Mouse (Mus musculus): Measurements from ENCODE around the gene Ccdc32. TPM values are rescaled to one million over a fixed set of nuclear protein-coding genes. Genes with fewer than 3 reads are reported as not detected.
"Not testable (repeated sequence)": the region's sequence is repeated elsewhere in the genome, so short reads cannot be mapped to it uniquely, and the experiment has no call there.

Ccdc32 gene
- polyA plus RNA-seq, 1 experiment from 2014 or later, result 23.3 TPM

- no peaks in the 10 kb centered on the region for H3K9me3 ChIP-seq (replicated peaks)
- no peak overlapping the region for H3K4me2 ChIP-seq
- ATAC-seq (replicated peaks; ENCODE audit: low FRiP score), result no peak
- H3K4me1 ChIP-seq, result peaks cover 14% of the 10 kb centered on the region
- no peak overlapping the region for H3K27ac ChIP-seq
- no peak overlapping the region for H3K4me3 ChIP-seq (replicated peaks)
- peaks cover 29% of the 10 kb centered on the region for H3K36me3 ChIP-seq
- H3K27me3 ChIP-seq, result no peaks in the 10 kb centered on the region; the same call in 1 of the 2 replicates
- 94% methylated on average over 4 of the region's 4 CpGs for WGBS
- no peak overlapping the region for H3K9ac ChIP-seq
These were observed 2.2 kb downstream of the Ccdc32 start for GRCm38 (mm10) chr2:119026951-119027350.

- 90% methylated on average over 4 of the region's 4 CpGs for WGBS
- ATAC-seq (replicated peaks; ENCODE audit: low FRiP score), result no peak
- no peak overlapping the region for H3K4me3 ChIP-seq (replicated peaks)
These were observed 4.0 kb downstream of the Ccdc32 start for GRCm38 (mm10) chr2:119025239-119025616.

GRCm38 (mm10) chr2:119024536-119025238, 4.5 kb downstream of the Ccdc32 start:
- Histone ChIP-seq H3K27me3 (no peaks in the 10 kb centered on the region), H3K4me1 (peaks cover 14% of the 10 kb centered on the region), H3K4me3 (replicated peaks) (no peak overlapping the region), H3K36me3 (peaks cover 48% of the 10 kb centered on the region), H3K9ac (no peak overlapping the region), H3K4me2 (no peak overlapping the region), H3K9me3 (replicated peaks) (no peaks in the 10 kb centered on the region), H3K27ac (no peak overlapping the region)
- WGBS, result 74% methylated on average over 9 of the region's 9 CpGs
- ATAC-seq (replicated peaks; ENCODE audit: low FRiP score), result peak; percentile 64; the same call in 1 of the 2 replicates

More at GRCm38 (mm10) chr2:119025239-119025616, 4.0 kb downstream of the Ccdc32 start:
- Histone ChIP-seq H3K27ac (no peak overlapping the region), H3K27me3 (no peaks in the 10 kb centered on the region), H3K36me3 (peaks cover 46% of the 10 kb centered on the region), H3K4me1 (peaks cover 14% of the 10 kb centered on the region), H3K4me2 (no peak overlapping the region), H3K9me3 (replicated peaks) (no peaks in the 10 kb centered on the region), H3K9ac (no peak overlapping the region)

- Histone ChIP-seq H3K9ac (no peak overlapping the region), H3K27ac (no peak overlapping the region), H3K4me1 (peaks cover 15% of the 10 kb centered on the region), H3K27me3 (no peaks in the 10 kb centered on the region), H3K9me3 (replicated peaks) (no peaks in the 10 kb centered on the region), H3K36me3 (peaks cover 53% of the 10 kb centered on the region), H3K4me3 (replicated peaks) (no peak overlapping the region), H3K4me2 (no peak overlapping the region)
- 95% methylated on average over 6 of the region's 6 CpGs for WGBS
- no peak for ATAC-seq (replicated peaks; ENCODE audit: low FRiP score)
These were observed 6.0 kb downstream of the Ccdc32 start for GRCm38 (mm10) chr2:119023154-119023660.

- no peak for ATAC-seq (replicated peaks; ENCODE audit: low FRiP score)
- 63% methylated on average over 4 of the region's 4 CpGs for WGBS
These were observed 9.7 kb downstream of the Ccdc32 start for GRCm38 (mm10) chr2:119019538-119019937.

GRCm38 (mm10) chr2:119019131-119019530, 10.1 kb downstream of the Ccdc32 start:
- peak overlapping the region; percentile 39; the same call in 1 of the 2 replicates for H3K27ac ChIP-seq
- peaks cover 47% of the 10 kb centered on the region for H3K36me3 ChIP-seq
- peaks cover 3% of the 10 kb centered on the region; the same call in 1 of the 2 replicates for H3K9me3 ChIP-seq (replicated peaks)
- H3K4me1 ChIP-seq, result peaks cover 23% of the 10 kb centered on the region
- no peak overlapping the region for H3K4me3 ChIP-seq (replicated peaks)
- H3K27me3 ChIP-seq, result no peaks in the 10 kb centered on the region
- no peak overlapping the region for H3K9ac ChIP-seq
- WGBS, result 19% methylated on average over 5 of the region's 5 CpGs
- H3K4me2 ChIP-seq, result peak overlapping the region; percentile 43
- ATAC-seq (replicated peaks; ENCODE audit: low FRiP score), result peak; percentile 58

More at GRCm38 (mm10) chr2:119019538-119019937, 9.7 kb downstream of the Ccdc32 start:
- H3K9me3 ChIP-seq (replicated peaks), result peaks cover 3% of the 10 kb centered on the region; the same call in 1 of the 2 replicates
- peaks cover 47% of the 10 kb centered on the region for H3K36me3 ChIP-seq
- H3K9ac ChIP-seq, result no peak overlapping the region
- no peak overlapping the region for H3K27ac ChIP-seq
- H3K4me2 ChIP-seq, result no peak overlapping the region
- H3K4me1 ChIP-seq, result peaks cover 23% of the 10 kb centered on the region
- no peak overlapping the region for H3K4me3 ChIP-seq (replicated peaks)
- no peaks in the 10 kb centered on the region for H3K27me3 ChIP-seq

DNA sequence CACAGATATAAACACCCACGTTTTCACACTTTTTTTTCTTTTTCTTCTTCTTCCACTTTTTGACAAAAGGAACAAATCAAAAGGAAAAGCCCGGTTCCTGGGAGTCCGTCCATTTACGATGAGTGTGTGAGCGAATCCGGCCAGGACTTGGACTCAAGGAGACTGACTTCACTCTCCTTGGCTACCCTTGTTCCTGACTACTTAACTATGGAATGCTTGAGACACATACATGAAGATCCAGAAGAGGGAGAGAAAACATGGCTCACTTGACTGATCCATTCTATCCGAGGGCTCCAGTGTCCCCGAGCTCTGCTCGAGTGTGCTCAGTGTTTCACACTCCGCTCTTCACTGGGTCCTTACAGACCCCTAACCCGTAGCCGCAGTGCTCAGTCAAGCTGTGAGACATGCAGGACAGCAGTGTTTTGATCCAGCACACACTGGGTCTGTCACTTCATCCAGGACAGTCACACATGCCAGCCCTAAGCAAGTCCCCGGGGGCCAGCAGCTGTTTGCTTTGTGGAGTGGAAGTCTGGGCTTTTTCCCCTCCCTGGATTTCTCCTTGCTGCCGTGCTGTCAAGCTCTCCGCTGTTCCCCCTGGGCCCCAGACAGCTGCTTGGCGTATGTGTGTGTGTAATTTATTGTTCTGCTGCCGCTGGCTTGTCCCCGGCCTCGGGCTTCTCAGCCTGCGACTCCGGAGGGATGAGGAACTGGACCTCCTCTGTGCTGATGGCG, 10.6 kb downstream of the Ccdc32 start:
- Histone ChIP-seq H3K27ac (peak overlapping the region; percentile 67), H3K9me3 (replicated peaks) (peaks cover 3% of the 10 kb centered on the region; the same call in 1 of the 2 replicates), H3K4me2 (peak overlapping the region; percentile 43), H3K4me1 (peaks cover 23% of the 10 kb centered on the region), H3K4me3 (replicated peaks) (no peak overlapping the region), H3K27me3 (no peaks in the 10 kb centered on the region), H3K9ac (no peak overlapping the region), H3K36me3 (peaks cover 47% of the 10 kb centered on the region)
- WGBS, result 37% methylated on average over 22 of the region's 22 CpGs
- ATAC-seq (replicated peaks; ENCODE audit: low FRiP score), result peak; percentile 73

GRCm38 (mm10) chr2:119017647-119018046, 11.5 kb downstream of the Ccdc32 start:
- H3K4me2 ChIP-seq, result no peak overlapping the region
- H3K36me3 ChIP-seq, result peaks cover 42% of the 10 kb centered on the region
- H3K4me1 ChIP-seq, result peaks cover 23% of the 10 kb centered on the region
- H3K9me3 ChIP-seq (replicated peaks), result peaks cover 3% of the 10 kb centered on the region; the same call in 1 of the 2 replicates
- H3K9ac ChIP-seq, result no peak overlapping the region
- no peak for ATAC-seq (replicated peaks; ENCODE audit: low FRiP score)
- no peaks in the 10 kb centered on the region for H3K27me3 ChIP-seq
- WGBS, result 96% methylated on average over 3 of the region's 3 CpGs
- H3K4me3 ChIP-seq (replicated peaks), result no peak overlapping the region
- H3K27ac ChIP-seq, result no peak overlapping the region

DNA sequence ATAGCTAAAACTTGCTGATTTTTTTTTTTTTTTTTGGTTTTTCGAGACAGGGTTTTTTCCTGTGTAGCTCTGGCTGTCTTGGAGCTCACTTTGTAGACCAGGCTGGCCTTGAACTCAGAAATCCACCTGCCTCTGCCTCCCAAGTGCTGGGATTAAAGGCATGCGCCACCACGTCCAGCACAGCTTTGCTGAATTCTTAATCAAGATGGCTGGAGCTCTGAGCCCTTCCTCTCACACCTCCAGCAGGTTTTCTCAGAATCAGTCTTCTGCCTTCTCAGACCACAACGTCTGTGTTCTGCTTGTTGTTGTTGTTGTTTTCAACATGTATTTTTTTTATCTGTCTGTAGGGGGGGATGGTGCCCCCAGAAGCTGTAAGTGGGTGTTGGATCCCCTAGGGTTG, 12.9 kb downstream of the Ccdc32 start:
- not testable (repeated sequence) for H3K9me3 ChIP-seq (replicated peaks); H3K4me3 ChIP-seq (replicated peaks); H3K4me2 ChIP-seq; H3K27me3 ChIP-seq; ATAC-seq (replicated peaks; ENCODE audit: low FRiP score); H3K27ac ChIP-seq; H3K9ac ChIP-seq
- Histone ChIP-seq H3K4me1 (peaks cover 23% of the 10 kb centered on the region), H3K36me3 (peaks cover 29% of the 10 kb centered on the region)
- WGBS, result 90% methylated on average over 4 of the region's 4 CpGs

DNA sequence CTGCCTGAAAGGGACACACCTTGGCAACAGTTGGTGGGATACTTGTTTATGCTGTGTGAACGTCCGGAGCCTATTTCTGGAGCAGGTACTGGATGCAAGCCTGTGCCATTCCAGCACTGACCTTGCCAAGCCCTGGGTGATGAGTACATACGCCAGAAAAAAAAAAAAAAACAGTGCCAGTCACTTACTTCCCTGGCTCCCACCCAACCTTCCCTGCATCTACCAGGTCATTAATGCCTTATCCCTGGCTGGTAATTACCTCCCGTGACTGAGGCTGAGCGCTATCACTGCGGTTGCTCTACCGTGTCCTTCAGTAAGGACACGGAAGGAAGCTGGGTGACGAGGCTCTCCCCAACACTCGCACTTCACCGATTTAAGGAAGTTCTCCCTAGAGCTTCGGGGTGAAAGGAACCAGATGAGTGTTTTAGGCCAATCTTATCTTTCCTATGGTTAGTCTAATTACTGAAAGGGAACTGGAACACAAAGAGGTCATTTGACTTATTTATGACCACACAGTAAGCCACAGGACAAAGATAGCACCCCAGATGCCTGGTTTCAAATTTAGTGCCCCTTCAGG, 13.5 kb downstream of the Ccdc32 start:
- Histone ChIP-seq H3K4me3 (replicated peaks) (no peak overlapping the region), H3K36me3 (peaks cover 23% of the 10 kb centered on the region), H3K9me3 (replicated peaks) (peaks cover 3% of the 10 kb centered on the region; the same call in 1 of the 2 replicates), H3K4me2 (no peak overlapping the region; the same call in 1 of the 2 replicates), H3K27ac (no peak overlapping the region), H3K27me3 (no peaks in the 10 kb centered on the region), H3K4me1 (peaks cover 23% of the 10 kb centered on the region), H3K9ac (no peak overlapping the region)
- no peak for ATAC-seq (replicated peaks; ENCODE audit: low FRiP score)
- WGBS, result 35% methylated on average over 12 of the region's 12 CpGs

DNA sequence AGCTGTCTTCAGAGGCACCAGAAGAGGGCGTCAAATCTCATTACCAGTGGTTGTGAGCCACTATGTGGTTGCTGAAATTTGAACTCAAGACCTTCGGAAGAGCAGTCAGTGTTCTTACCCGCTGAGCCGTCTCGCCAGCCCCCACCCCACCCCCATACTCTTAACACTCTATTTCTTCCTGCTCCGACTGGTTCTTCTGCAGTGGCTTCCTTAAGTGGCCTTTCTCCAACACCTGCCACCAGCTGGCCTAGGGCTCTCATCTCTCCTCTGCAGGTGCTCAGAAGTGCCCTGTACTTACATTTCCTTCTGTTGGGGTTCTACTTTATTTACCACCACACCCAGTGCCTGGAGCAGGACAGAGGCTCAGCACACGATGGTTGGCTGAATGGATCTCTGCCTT, 14.2 kb downstream of the Ccdc32 start:
- no peak overlapping the region for H3K4me3 ChIP-seq (replicated peaks)
- peaks cover 3% of the 10 kb centered on the region; the same call in 1 of the 2 replicates for H3K9me3 ChIP-seq (replicated peaks)
- H3K4me1 ChIP-seq, result peaks cover 23% of the 10 kb centered on the region
- H3K27me3 ChIP-seq, result no peaks in the 10 kb centered on the region
- peaks cover 16% of the 10 kb centered on the region for H3K36me3 ChIP-seq
- no peak overlapping the region for H3K9ac ChIP-seq
- ATAC-seq (replicated peaks; ENCODE audit: low FRiP score), result no peak
- H3K4me2 ChIP-seq, result no peak overlapping the region
- H3K27ac ChIP-seq, result no peak overlapping the region
- WGBS, result 63% methylated on average over 7 of the region's 7 CpGs

DNA sequence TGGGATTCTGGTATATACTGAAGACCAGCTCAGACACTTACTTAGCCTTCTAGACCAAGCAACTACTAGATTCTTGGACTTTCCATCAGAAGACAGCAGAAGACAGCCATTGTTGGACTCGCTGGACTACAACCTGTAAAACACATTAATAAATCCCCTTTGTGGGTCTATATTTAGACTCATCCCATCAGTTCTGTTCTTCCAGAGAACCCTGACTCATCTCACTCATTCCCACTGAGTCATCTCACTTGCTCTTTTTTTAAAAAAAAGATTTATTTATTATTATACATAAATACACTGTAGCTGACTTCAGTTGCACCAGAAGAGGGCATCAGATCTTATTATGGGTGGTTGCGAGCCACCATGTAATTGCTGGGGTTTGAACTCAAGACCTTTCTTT, 19.8 kb downstream of the Ccdc32 start:
- H3K27me3 ChIP-seq, result no peaks in the 10 kb centered on the region
- no peak overlapping the region for H3K27ac ChIP-seq
- no peak overlapping the region for H3K4me3 ChIP-seq (replicated peaks)
- H3K9ac ChIP-seq, result no peak overlapping the region
- ATAC-seq (replicated peaks; ENCODE audit: low FRiP score), result no peak
- H3K4me1 ChIP-seq, result no peaks in the 10 kb centered on the region
- 96% methylated on average over 2 of the region's 2 CpGs for WGBS
- H3K4me2 ChIP-seq, result no peak overlapping the region
- H3K9me3 ChIP-seq (replicated peaks), result no peaks in the 10 kb centered on the region
- H3K36me3 ChIP-seq, result no peaks in the 10 kb centered on the region
